Mouse (Mus musculus) stomach, postnatal 0 days (tissue): Measurements from ENCODE around the gene Krtap4-13. TPM values are rescaled to one million over a fixed set of nuclear protein-coding genes. Genes with fewer than 3 reads are reported as not detected.
"Not testable (repeated sequence)": the region's sequence is repeated elsewhere in the genome, so short reads cannot be mapped to it uniquely, and the experiment has no call there.

ENCODE experiments used
- ATAC-seq: fragments of 200-750 bp; cut with Nextera tagmentation; 2 replicates; pipeline ENCODE4 v1.8.0; 2017; ENCODE audit not compliant: low FRiP score, low TSS enrichment
- DNase-seq: peaks from one replicate; pipeline ENCODE4 v3.0.0-alpha.2; 2016; ENCODE audit warnings: low spot score
- H3K27ac ChIP-seq: fragments of 300-500 bp; sonication (generic); replicated peaks from 2 replicates; pipeline ENCODE4 v1.5.1; 2014; ENCODE audit warnings: mild to moderate bottlenecking, control low read depth
- H3K27me3 ChIP-seq: fragments of 300-500 bp; sonication (generic); 2 replicates; pipeline ENCODE4 v1.6.1; 2014; ENCODE audit warnings: low read length; ENCODE audit not compliant: control insufficient read depth, insufficient read depth
- H3K36me3 ChIP-seq: fragments of 300-500 bp; sonication (generic); 2 replicates; pipeline ENCODE4 v1.6.1; 2014; ENCODE audit warnings: low read length, mixed read lengths; ENCODE audit not compliant: control insufficient read depth, insufficient read depth
- H3K4me1 ChIP-seq: fragments of 300-500 bp; sonication (generic); replicated peaks from 2 replicates; pipeline ENCODE4 v1.6.1; 2014; ENCODE audit warnings: antibody characterized with exemption; ENCODE audit not compliant: control insufficient read depth, insufficient read depth
- H3K4me2 ChIP-seq: fragments of 300-500 bp; sonication (generic); replicated peaks from 2 replicates; pipeline ENCODE4 v1.6.1; 2014; ENCODE audit warnings: low read depth, mild to moderate bottlenecking, control low read depth, moderate library complexity
- H3K4me3 ChIP-seq: fragments of 300-500 bp; sonication (generic); 2 replicates; pipeline ENCODE4 v1.5.1; 2014; ENCODE audit warnings: low read depth, low read length, control low read depth
- H3K9ac ChIP-seq: fragments of 300-500 bp; sonication (generic); 2 replicates; pipeline ENCODE4 v1.6.1; 2014; ENCODE audit warnings: mild to moderate bottlenecking, low read length, control low read depth, mixed read lengths
- H3K9me3 ChIP-seq: fragments of 300-500 bp; sonication (generic); 2 replicates; pipeline ENCODE4 v1.6.1; 2016; ENCODE audit warnings: low read length; ENCODE audit not compliant: control insufficient read depth
- CTCF ChIP-seq: IDR thresholded peaks from 2 replicates; pipeline ENCODE4 v1.5.1; 2016; ENCODE audit warnings: antibody characterized with exemption, low read depth, mild to moderate bottlenecking, moderate library complexity
- EP300 ChIP-seq: optimal IDR thresholded peaks from 2 replicates; pipeline ENCODE3; 2016; ENCODE audit warnings: antibody characterized with exemption
- WGBS: fragments of 180-500 bp; shearing (Covaris S2); extraction: QIAGEN DNeasy Blood & Tissue Kit; methylation state at CpG from one replicate; pipeline ENCODE4 v1.1.7; 2014; 5-methylcytosine and 5-hydroxymethylcytosine counted together
- polyA plus RNA-seq: library from polyadenylated mRNA; unstranded; fragments of >200 nt; fragmentation: Nextera tagmentation; extraction: Ambion mirVana; gene quantifications from 2 replicates; pipeline ENCODE4 v1.2.1, GENCODE M21; 2015

Krtap4-13 gene
- polyA plus RNA-seq, 1 experiment from 2014 or later = not detected

DNA sequence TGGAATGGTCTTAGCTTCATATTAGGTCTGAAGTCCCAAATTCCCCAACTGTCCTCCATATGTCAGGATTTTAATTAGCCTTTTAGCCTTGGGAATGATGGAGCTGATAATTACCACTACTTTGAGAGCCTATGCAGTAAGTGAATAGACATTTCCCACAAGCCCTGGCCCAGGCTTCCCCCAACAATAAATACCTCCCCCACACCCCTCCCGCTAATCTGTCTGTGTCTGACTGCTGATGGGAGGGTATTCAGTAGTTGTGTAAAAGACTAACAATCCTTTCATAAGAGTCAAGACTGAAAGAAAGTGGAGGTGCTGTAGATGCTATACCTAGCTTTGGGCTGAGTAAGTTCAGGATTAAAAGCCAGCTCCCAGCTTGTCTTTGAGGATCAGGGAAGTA lies 32.5 kb upstream of the Krtap4-13 start:
- Histone ChIP-seq H3K4me1 (no peaks in the 10 kb centered on the region), H3K4me3 (no peak overlapping the region), H3K27ac (no peak overlapping the region), H3K27me3 (no peaks in the 10 kb centered on the region), H3K36me3 (no peaks in the 10 kb centered on the region), H3K9ac (no peak overlapping the region), H3K4me2 (no peak overlapping the region), H3K9me3 (no peaks in the 10 kb centered on the region)
- DNase-seq = no peak
- no peak for ATAC-seq
- 73% methylated on average over 1 of the region's 1 CpGs for WGBS
- no peak for TF ChIP-seq CTCF
- no peak for TF ChIP-seq EP300

DNA sequence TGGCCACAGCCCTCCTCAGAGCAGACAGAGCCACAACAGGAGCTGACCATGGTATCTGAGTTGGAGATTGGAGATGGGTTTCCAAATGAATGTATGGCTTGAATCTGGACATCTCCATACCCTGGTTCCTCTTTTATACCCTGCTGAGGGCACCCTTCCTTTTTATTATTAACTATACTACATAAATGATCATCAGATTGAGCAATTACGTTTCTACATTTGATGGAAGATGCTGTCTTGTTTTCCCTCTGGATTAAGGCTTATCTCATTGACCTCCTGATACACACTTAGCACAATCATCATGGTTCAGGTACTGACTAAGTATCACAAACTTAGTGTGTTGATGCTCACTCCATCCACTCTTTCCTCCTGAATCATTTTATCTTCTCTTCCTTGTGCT lies 28.3 kb upstream of the Krtap4-13 start, which contains the start of gene 2300003K06Rik:
Gene 2300003K06Rik, minus strand, starts transcription at position 101 of the 400 bp plus-strand sequence.
- Histone ChIP-seq H3K36me3 (no peaks in the 10 kb centered on the region), H3K27me3 (no peaks in the 10 kb centered on the region), H3K9ac (no peak within 1 kb of the TSS), H3K4me1 (no peaks in the 10 kb centered on the region), H3K9me3 (no peaks in the 10 kb centered on the region), H3K4me2 (no peak within 1 kb of the TSS), H3K27ac (no peak within 1 kb of the TSS), H3K4me3 (no peak within 1 kb of the TSS)
- TF ChIP-seq CTCF = no peak
- no peak for TF ChIP-seq EP300
- no peak for ATAC-seq
- WGBS = 65% methylated on average over 1 of the region's 1 CpGs
- DNase-seq = no peak

DNA sequence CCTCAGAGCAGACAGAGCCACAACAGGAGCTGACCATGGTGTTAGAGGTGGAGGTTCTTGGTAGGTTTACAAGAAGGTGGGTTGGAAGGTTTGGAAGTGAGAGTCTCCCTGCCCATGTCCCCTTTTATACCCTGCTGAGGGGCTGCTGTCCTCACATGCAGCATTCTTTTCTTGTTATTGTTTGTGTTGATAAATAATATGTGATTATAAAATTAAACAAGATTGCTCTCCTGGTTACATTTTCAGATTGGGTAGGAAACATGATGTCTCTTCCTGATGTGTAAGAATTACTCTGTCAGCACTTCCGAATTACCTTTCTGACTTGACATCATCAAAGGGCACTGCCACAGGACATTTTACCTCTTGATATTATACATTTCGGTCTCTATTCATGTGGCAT lies 5.9 kb upstream of the Krtap4-13 start, which contains the start of gene Gm11564:
Gene Gm11564, minus strand, starts transcription at position 101 of the 400 bp plus-strand sequence.
- not testable (repeated sequence) for H3K27me3 ChIP-seq, H3K4me2 ChIP-seq, H3K9me3 ChIP-seq, H3K4me1 ChIP-seq, H3K36me3 ChIP-seq, ATAC-seq, H3K9ac ChIP-seq, H3K4me3 ChIP-seq, H3K27ac ChIP-seq
- WGBS = 88% methylated on average over 2 of the region's 2 CpGs
- peak; percentile 1 for DNase-seq

DNA sequence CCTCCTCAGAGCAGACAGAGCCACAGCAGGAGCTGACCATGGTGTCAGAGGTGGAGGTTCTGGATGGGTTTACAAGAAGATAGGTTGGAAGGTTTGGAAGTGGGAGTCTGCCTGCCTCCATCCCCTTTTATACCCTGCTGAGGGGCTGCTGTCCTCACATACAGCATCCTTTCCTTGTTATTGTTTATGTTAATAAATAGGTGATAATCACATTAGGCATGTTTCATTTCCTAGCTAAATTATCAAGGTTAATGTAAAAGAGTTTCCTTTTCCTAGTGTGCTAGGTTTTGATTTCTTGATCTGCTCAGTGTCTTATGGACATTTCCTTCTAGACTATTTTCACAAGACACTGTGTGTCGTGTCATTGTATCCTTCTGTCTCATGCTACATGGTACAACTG lies 5.3 kb downstream of the Krtap4-13 start, which contains the start of gene Gm11554:
Gene Gm11554, minus strand, starts transcription at position 101 of the 400 bp plus-strand sequence.
- not testable (repeated sequence) for H3K9me3 ChIP-seq, H3K36me3 ChIP-seq, H3K4me2 ChIP-seq, H3K4me3 ChIP-seq, H3K27ac ChIP-seq, H3K27me3 ChIP-seq, DNase-seq, H3K4me1 ChIP-seq, H3K9ac ChIP-seq, ATAC-seq
- WGBS = no CpG with 5 or more reads among the region's 1 CpGs

DNA sequence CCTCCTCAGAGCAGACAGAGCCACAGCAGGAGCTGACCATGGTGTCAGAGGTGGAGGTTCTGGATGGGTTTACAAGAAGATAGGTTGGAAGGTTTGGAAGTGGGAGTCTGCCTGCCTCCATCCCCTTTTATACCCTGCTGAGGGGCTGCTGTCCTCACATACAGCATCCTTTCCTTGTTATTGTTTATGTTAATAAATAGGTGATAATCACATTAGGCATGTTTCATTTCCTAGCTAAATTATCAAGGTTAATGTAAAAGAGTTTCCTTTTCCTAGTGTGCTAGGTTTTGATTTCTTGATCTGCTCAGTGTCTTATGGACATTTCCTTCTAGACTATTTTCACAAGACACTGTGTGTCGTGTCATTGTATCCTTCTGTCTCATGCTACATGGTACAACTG lies 10.9 kb downstream of the Krtap4-13 start, which contains the start of gene Gm11569:
Gene Gm11569, minus strand, starts transcription at position 101 of the 400 bp plus-strand sequence.
- H3K9ac ChIP-seq, H3K36me3 ChIP-seq, H3K4me3 ChIP-seq, H3K27ac ChIP-seq, DNase-seq, ATAC-seq, H3K4me2 ChIP-seq, H3K4me1 ChIP-seq, H3K27me3 ChIP-seq, H3K9me3 ChIP-seq: not testable (repeated sequence)
- no CpG with 5 or more reads among the region's 1 CpGs for WGBS

DNA sequence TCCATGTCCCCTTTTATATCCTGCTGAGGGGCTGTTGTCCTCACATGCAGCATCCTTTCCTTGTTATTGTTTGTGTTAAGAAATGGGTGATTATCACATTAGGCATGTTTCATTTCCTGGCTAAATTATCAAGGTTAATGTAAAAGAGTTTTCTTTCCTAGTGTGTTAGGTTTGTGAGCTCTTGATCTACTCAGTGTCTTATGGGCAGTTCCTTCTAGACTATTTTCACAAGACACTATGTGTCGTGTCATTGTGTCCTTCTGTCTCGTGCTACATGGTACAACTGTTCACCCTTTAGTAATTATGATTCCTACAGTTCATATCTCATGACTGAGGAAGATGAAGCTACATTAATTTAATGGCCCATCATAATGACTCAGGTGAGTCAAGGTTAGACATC lies 16.3 kb downstream of the Krtap4-13 start, which contains the start of gene Gm11596:
Gene Gm11596, minus strand, starts transcription at position 101 of the 400 bp plus-strand sequence.
- no peak within 1 kb of the TSS for H3K4me2 ChIP-seq
- no peaks in the 10 kb centered on the region for H3K9me3 ChIP-seq
- DNase-seq = no peak
- no peak for ATAC-seq
- no peak within 1 kb of the TSS for H3K4me3 ChIP-seq
- no peaks in the 10 kb centered on the region for H3K36me3 ChIP-seq
- TF ChIP-seq EP300 = no peak
- TF ChIP-seq CTCF = no peak
- H3K27me3 ChIP-seq = no peaks in the 10 kb centered on the region
- no peaks in the 10 kb centered on the region for H3K4me1 ChIP-seq
- WGBS = 70% methylated on average over 2 of the region's 2 CpGs
- H3K9ac ChIP-seq = no peak within 1 kb of the TSS
- no peak within 1 kb of the TSS for H3K27ac ChIP-seq

DNA sequence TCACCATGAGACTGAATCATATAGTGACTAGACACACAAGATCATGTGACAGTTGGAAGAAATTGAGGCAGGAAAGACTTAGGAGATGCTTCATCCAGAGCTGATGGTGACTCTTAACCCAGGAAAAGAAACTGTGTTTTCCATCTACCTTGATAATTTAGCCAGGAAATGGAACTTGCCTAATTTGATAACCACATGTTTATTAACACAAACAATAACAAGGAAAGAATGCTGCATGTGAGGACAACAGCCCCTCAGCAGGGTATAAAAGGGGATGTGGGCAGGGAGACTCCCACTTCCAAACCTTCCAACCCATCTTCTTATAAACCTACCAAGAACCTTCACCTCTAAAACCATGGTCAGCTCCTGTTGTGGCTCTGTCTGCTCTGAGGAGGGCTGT lies 24.8 kb downstream of the Krtap4-13 start, which contains the start of gene Krtap4-9:
Gene Krtap4-9, plus strand, starts transcription at position 301 of the 400 bp plus-strand sequence.
- not testable (repeated sequence) for H3K4me2 ChIP-seq, H3K4me1 ChIP-seq, H3K27ac ChIP-seq, H3K9ac ChIP-seq, H3K4me3 ChIP-seq, DNase-seq, H3K27me3 ChIP-seq, H3K9me3 ChIP-seq, H3K36me3 ChIP-seq, ATAC-seq
